Mouse (Mus musculus) midbrain, embryonic 11.5 days (tissue): ENCODE results near the gene Mrpl51. TPM values are rescaled to one million over a fixed set of nuclear protein-coding genes. Genes with fewer than 3 reads are reported as not detected.

Experiments
- ATAC-seq: fragments of 200-750 bp; cut with Nextera tagmentation; 2 replicates; pipeline ENCODE4 v1.8.0; 2017; ENCODE audit warnings: moderate TSS enrichment, moderate library complexity; ENCODE audit not compliant: low FRiP score
- DNase-seq: peaks from one replicate; pipeline ENCODE4 v3.0.0; 2015; ENCODE audit warnings: low spot score; ENCODE audit errors: missing footprints
- H3K27ac ChIP-seq: fragments of 300-500 bp; sonication (generic); 2 replicates; pipeline ENCODE4 v1.5.1; 2014; ENCODE audit warnings: low read depth, low read length
- H3K27me3 ChIP-seq: fragments of 300-500 bp; sonication (generic); 2 replicates; pipeline ENCODE4 v1.6.1; 2014; ENCODE audit warnings: mild to moderate bottlenecking, low read length, moderate library complexity, mixed read lengths; ENCODE audit not compliant: control insufficient read depth, insufficient read depth
- H3K36me3 ChIP-seq: fragments of 300-500 bp; sonication (generic); 2 replicates; pipeline ENCODE4 v1.6.1; 2014; ENCODE audit warnings: mild to moderate bottlenecking, low read length, moderate library complexity, mixed read lengths; ENCODE audit not compliant: control insufficient read depth, insufficient read depth
- H3K4me1 ChIP-seq: fragments of 300-500 bp; sonication (generic); 2 replicates; pipeline ENCODE4 v1.6.1; 2014; ENCODE audit warnings: low read length; ENCODE audit not compliant: control insufficient read depth, insufficient read depth
- H3K4me2 ChIP-seq: fragments of 300-500 bp; sonication (generic); 2 replicates; pipeline ENCODE4 v1.6.1; 2014; ENCODE audit warnings: mild to moderate bottlenecking, moderate library complexity
- H3K4me3 ChIP-seq: fragments of 300-500 bp; sonication (generic); 2 replicates; pipeline ENCODE4 v1.5.1; 2014; ENCODE audit warnings: low read depth, low read length
- H3K9ac ChIP-seq: fragments of 300-500 bp; sonication (generic); 2 replicates; pipeline ENCODE4 v1.6.1; 2014; ENCODE audit warnings: low read length
- H3K9me3 ChIP-seq: fragments of 300-500 bp; sonication (generic); 2 replicates; pipeline ENCODE4 v1.6.1; 2016; ENCODE audit warnings: low read length; ENCODE audit not compliant: control insufficient read depth
- WGBS: fragments of 180-500 bp; shearing (Covaris S2); extraction: QIAGEN DNeasy Blood & Tissue Kit; methylation state at CpG from one replicate; pipeline ENCODE4 v1.1.7; 2014; 5-methylcytosine and 5-hydroxymethylcytosine counted together
- polyA plus RNA-seq: library from polyadenylated mRNA; unstranded; fragments of >200 nt; fragmentation: Nextera tagmentation; extraction: Ambion mirVana; gene quantifications from 2 replicates; pipeline ENCODE4 v1.2.1, GENCODE M21; 2014

The Mrpl51 gene
- polyA plus RNA-seq, 1 experiment from 2014 or later, result 208 TPM

- Histone ChIP-seq H3K36me3 (peaks cover 28% of the 10 kb centered on the region), H3K9ac (peak overlapping the region; percentile 99), H3K4me3 (peak overlapping the region; percentile 96), H3K4me2 (peak overlapping the region; percentile 93), H3K27me3 (no peaks in the 10 kb centered on the region), H3K27ac (peak overlapping the region; percentile 93), H3K9me3 (no peaks in the 10 kb centered on the region), H3K4me1 (peaks cover 36% of the 10 kb centered on the region)
- 5% methylated on average over 20 of the region's 20 CpGs for WGBS
- DNase-seq (peak; percentile 93), ATAC-seq (no peak)
These were observed 27.6 kb upstream of the Mrpl51 start for GRCm38 (mm10) chr6:125163801-125164657.

- H3K9me3 ChIP-seq, result no peaks in the 10 kb centered on the region
- peak overlapping the region; percentile 96 for H3K4me3 ChIP-seq
- DNase-seq (peak; percentile 96), ATAC-seq (peak; percentile 49)
- H3K4me2 ChIP-seq, result peak overlapping the region; percentile 93
- WGBS, result under 1% methylated on average over 39 of the region's 39 CpGs
- peak overlapping the region; percentile 99 for H3K9ac ChIP-seq
- H3K36me3 ChIP-seq, result peaks cover 27% of the 10 kb centered on the region
- H3K27me3 ChIP-seq, result no peaks in the 10 kb centered on the region
- peak overlapping the region; percentile 93 for H3K27ac ChIP-seq
- H3K4me1 ChIP-seq, result peaks cover 36% of the 10 kb centered on the region
These were observed 26.8 kb upstream of the Mrpl51 start for GRCm38 (mm10) chr6:125164672-125165327.

- ATAC-seq, result peak; percentile 92
- Histone ChIP-seq H3K27ac (peak overlapping the region; percentile 93), H3K9ac (peak overlapping the region; percentile 99), H3K27me3 (no peaks in the 10 kb centered on the region), H3K9me3 (no peaks in the 10 kb centered on the region), H3K4me1 (peaks cover 33% of the 10 kb centered on the region), H3K4me2 (peak overlapping the region; percentile 93), H3K36me3 (peaks cover 28% of the 10 kb centered on the region), H3K4me3 (peak overlapping the region; percentile 96)
- peak; percentile 99 for DNase-seq
- WGBS, result 0% methylated on average over 36 of the region's 36 CpGs
These were observed 26.2 kb upstream of the Mrpl51 start for GRCm38 (mm10) chr6:125165328-125165891.

GRCm38 (mm10) chr6:125166051-125166751 lies 25.4 kb upstream of the Mrpl51 start, which contains the start of gene Gapdh:
Gene Gapdh (minus strand): TSS chr6:125166467.
- Histone ChIP-seq H3K9ac (peak within 1 kb of the TSS; percentile 99), H3K36me3 (peaks cover 34% of the 10 kb centered on the region), H3K9me3 (no peaks in the 10 kb centered on the region), H3K4me2 (peak within 1 kb of the TSS; percentile 93), H3K27ac (peak within 1 kb of the TSS; percentile 93), H3K4me1 (peaks cover 33% of the 10 kb centered on the region), H3K4me3 (peak within 1 kb of the TSS; percentile 96), H3K27me3 (no peaks in the 10 kb centered on the region)
- WGBS, result 1% methylated on average over 16 of the region's 18 CpGs
- DNase-seq (peak; percentile 92), ATAC-seq (peak; percentile 12; the same call in 1 of the 2 replicates)

GRCm38 (mm10) chr6:125166861-125167650 lies 24.5 kb upstream of the Mrpl51 start:
- peak overlapping the region; percentile 74 for H3K27ac ChIP-seq
- peak overlapping the region; percentile 96; the same call in 1 of the 2 replicates for H3K4me3 ChIP-seq
- peak overlapping the region; percentile 65 for H3K9ac ChIP-seq

GRCm38 (mm10) chr6:125168086-125168485 lies 23.5 kb upstream of the Mrpl51 start:
- DNase-seq (no peak), ATAC-seq (no peak)
- Histone ChIP-seq H3K9me3 (no peaks in the 10 kb centered on the region), H3K9ac (no peak overlapping the region), H3K4me3 (no peak overlapping the region), H3K4me1 (peaks cover 30% of the 10 kb centered on the region), H3K4me2 (no peak overlapping the region), H3K36me3 (peaks cover 45% of the 10 kb centered on the region), H3K27ac (no peak overlapping the region), H3K27me3 (no peaks in the 10 kb centered on the region)
- 93% methylated on average over 14 of the region's 14 CpGs for WGBS

More at GRCm38 (mm10) chr6:125166861-125167650, 24.5 kb upstream of the Mrpl51 start:
- whole genome bisulfite sequencing, result 16% methylated on average over 10 of the region's 10 CpGs
- Histone ChIP-seq H3K27me3 (no peaks in the 10 kb centered on the region), H3K4me1 (peaks cover 30% of the 10 kb centered on the region), H3K36me3 (peaks cover 38% of the 10 kb centered on the region), H3K4me2 (peak overlapping the region; percentile 93), H3K9me3 (no peaks in the 10 kb centered on the region)
- DNase-seq (peak; percentile 93), ATAC-seq (no peak)

- Histone ChIP-seq H3K4me3 (no peak overlapping the region), H3K27me3 (no peaks in the 10 kb centered on the region), H3K4me1 (peaks cover 18% of the 10 kb centered on the region), H3K36me3 (peaks cover 62% of the 10 kb centered on the region), H3K9ac (no peak overlapping the region), H3K27ac (no peak overlapping the region), H3K4me2 (no peak overlapping the region), H3K9me3 (no peaks in the 10 kb centered on the region)
- DNase-seq, result no peak
- 89% methylated on average over 6 of the region's 6 CpGs for WGBS
- no peak for ATAC-seq
These were observed 21.4 kb upstream of the Mrpl51 start for GRCm38 (mm10) chr6:125170194-125170593.

GRCm38 (mm10) chr6:125172474-125172873 lies 19.1 kb upstream of the Mrpl51 start:
- Histone ChIP-seq H3K27me3 (no peaks in the 10 kb centered on the region), H3K9me3 (no peaks in the 10 kb centered on the region), H3K4me3 (no peak overlapping the region), H3K4me1 (peaks cover 4% of the 10 kb centered on the region), H3K9ac (no peak overlapping the region), H3K36me3 (peaks cover 81% of the 10 kb centered on the region), H3K27ac (no peak overlapping the region), H3K4me2 (no peak overlapping the region)
- no peak for DNase-seq
- ATAC-seq, result no peak
- WGBS, result 88% methylated on average over 2 of the region's 2 CpGs
